Mouse (Mus musculus) C2C12 (cell line): ENCODE measurements around the gene Rnf182.

Experiments
- CEBPB ChIP-seq: IDR thresholded peaks from one replicate; pipeline ENCODE4 v1.6.1; 2011; ENCODE audit warnings: low read depth, mild to moderate bottlenecking, control low read depth, moderate library complexity
- CTCF ChIP-seq: IDR thresholded peaks from one replicate; pipeline ENCODE4 v1.5.1; 2011; ENCODE audit not compliant: control insufficient read depth, insufficient read depth, insufficient read length
- FOSL1 ChIP-seq: IDR thresholded peaks from one replicate; pipeline ENCODE4 v1.8.0; 2011; ENCODE audit warnings: mild to moderate bottlenecking, low read length; ENCODE audit not compliant: poor library complexity, insufficient read depth, severe bottlenecking
- MAX ChIP-seq: IDR thresholded peaks from one replicate; pipeline ENCODE4 v1.6.1; 2011; ENCODE audit warnings: mild to moderate bottlenecking, control low read depth
- MYOG ChIP-seq: IDR thresholded peaks from one replicate; pipeline ENCODE4 v1.6.1; 2011; ENCODE audit not compliant: control insufficient read depth, insufficient read length; ENCODE audit errors: extremely low read depth
- USF1 ChIP-seq: IDR thresholded peaks from one replicate; pipeline ENCODE4 v1.6.1; 2011; ENCODE audit warnings: low read depth, mild to moderate bottlenecking, control low read depth, moderate library complexity

DNA sequence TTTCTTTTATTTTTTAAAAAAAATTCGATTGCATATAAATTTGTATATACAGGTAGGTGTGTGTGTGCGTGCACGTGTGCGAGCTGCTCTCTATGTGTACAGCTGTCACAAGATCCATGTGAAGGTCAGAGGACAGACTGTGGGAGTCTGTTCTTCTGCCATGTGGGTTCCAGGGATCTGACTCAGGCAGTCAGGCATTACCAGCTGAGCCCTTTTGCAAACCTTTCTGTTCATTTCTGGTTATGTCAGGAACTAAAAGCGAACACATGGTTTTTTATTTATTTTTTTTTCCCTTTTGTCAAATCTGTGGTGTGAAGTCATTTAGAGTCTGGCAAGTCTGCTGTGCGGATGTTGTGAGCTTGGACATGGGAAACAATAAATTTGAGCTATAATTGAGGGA is 6.7 kb upstream of the Rnf182 start:
- no peak for TF ChIP-seq CTCF
- TF ChIP-seq USF1, result no peak
- TF ChIP-seq MAX, result no peak
- no peak for TF ChIP-seq CEBPB
- TF ChIP-seq MYOG, result no peak
- TF ChIP-seq FOSL1, result no peak
